Mouse (Mus musculus): ENCODE data around the gene Stk32b.

Stk32b gene

DNA sequence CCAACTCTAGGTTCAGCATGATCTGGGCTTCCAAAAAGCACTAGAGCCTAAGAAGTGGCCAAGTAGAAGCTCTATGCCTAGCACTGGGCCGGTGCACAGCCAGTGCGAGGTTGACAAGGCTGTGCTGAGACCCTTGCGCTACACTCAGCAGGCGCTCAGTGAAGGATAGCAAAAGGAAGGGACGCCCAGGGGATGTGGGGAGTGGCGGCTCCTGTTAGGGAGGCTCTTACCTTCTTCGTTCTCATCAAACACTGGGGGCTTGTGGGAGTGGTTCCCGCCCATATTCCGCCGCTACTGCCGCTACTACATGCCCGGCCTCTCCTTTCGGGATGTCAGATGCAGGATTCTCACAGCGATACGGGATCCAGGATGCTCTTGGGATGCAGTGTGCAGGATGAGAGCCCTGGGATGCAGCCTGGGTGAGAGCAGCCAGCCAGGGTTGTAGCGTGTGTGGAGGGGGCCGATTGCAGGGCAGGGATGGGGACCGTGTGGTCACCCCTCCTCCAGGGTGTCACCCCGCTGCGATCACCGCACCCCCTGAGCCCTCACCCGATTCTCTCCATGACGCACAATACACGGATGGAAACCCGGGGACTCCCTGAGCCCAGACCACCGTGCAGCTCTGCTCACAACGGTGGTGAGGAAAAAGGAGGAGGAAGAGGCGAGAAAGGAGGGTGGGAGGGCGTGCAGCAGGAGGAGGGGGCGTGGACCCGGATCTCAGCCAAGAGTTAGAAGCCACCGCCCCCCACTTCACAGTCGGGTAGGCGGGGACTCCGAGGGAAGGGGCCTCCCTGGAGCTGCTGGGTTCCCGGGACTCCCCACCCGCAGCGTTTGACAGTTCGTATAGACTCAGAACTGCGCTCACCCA, at the start of gene Stk32b:
Gene Stk32b (minus strand): TSS at position 667 of the 868 bp plus-strand sequence.
- DNase-seq (ENCODE audit: low read depth, low spot score) = peak; percentile 64

DNA sequence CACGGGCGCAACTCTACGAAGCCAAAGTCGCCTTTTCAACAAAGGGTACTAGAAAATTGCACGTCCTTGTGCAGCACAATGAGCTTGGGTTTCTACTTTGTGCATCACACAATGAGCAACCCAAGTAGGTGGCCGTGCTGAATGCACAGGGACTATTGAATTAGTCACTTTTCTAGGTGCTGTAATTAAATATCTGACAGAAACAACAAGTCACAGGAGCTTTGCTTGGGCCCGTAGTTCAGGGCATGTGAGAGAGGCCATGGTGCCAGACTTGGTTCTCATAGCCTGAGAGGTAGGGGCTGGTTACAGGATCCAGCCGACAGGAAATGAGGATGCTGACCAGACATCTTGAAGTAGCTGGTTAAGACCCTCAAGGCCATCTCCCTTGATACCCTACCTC, 48.9 kb upstream of the Stk32b start:
- DNase-seq (ENCODE audit: low read depth, low spot score) = no peak

DNA sequence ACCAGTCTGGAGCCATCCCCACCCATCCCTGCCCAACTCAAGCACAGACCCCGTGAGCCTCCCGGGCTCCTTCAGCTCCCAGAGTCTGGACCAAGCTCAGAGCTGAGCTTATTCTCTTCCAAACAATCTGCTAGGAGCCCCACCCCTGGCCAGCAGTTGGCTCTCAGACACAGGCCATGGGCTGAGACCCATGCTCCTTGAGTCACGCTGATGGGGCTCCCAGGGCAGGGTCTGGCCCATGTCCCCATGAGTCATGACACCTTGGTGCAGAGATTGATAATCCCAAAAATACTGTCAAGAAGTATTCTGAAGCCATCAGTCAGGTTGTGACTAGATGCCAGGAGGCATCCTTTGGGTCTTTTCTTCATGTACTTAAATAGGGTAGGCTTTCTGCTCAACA, 45.1 kb upstream of the Stk32b start:
- no peak for DNase-seq (ENCODE audit: low read depth, low spot score)

DNA sequence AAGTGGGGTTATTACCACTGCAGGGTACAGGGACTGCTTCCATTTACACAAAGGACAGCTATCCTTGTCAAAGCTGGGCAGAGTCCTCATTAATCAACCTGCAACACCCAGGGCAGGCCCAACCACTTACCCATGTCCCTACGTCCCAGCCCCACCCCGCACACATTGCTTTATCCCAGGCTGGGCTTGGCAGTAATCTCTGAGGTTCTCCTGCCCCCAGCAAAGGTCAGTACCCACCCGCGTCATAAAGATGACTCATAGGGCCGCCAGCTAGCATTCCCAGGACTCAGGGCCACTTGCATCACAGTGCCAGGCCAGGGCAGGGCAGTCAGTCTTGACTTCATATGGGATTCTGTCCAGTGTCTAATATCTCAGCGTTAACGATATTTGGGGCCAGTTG, 36.4 kb upstream of the Stk32b start:
- no peak for DNase-seq (ENCODE audit: low read depth, low spot score)

DNA sequence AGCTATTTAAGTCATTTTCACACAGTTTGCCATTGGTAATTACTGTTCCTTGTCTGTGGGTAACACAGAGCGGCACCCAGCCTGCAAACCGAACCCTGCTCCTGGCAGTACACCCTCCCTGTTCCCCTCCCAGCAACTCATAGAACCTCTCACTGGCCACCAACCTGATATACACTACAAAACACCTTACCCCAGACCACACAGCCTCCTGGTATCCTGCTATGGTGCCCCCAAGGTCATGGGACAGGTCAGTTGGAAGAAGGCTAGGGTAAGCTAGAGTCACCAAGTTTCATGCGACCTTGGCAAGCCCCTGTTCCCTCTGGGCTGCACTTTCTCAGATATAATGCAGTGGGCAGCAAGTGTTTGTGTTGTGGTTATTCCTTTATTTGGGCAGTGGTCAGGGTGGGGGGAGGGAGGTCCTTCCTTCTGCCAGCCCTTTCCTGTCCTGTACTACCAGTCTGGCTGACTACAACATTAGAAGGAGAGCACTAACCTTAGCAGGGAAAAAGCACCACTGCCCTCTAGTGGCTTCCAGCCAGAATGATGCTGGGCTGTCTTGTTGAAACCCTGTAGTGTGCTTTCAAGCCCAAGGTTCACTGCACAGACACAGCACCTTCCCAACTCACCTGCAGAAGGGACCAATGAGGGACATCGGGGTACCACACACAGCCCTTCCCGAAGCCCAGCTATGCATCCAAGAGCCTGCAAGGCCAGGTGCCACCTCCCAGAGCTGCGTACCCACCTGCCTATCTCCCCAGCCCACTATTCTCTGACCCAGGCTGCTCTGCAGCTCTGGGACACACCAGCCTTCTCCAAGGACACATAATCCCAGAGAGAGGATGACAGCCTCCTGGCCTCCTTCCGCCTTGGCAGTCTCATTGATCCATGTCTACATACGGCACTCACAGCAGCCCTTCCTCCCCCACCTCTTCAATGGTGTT, 35.3 kb upstream of the Stk32b start:
- peak; percentile 28 for DNase-seq (ENCODE audit: low read depth, low spot score)

DNA sequence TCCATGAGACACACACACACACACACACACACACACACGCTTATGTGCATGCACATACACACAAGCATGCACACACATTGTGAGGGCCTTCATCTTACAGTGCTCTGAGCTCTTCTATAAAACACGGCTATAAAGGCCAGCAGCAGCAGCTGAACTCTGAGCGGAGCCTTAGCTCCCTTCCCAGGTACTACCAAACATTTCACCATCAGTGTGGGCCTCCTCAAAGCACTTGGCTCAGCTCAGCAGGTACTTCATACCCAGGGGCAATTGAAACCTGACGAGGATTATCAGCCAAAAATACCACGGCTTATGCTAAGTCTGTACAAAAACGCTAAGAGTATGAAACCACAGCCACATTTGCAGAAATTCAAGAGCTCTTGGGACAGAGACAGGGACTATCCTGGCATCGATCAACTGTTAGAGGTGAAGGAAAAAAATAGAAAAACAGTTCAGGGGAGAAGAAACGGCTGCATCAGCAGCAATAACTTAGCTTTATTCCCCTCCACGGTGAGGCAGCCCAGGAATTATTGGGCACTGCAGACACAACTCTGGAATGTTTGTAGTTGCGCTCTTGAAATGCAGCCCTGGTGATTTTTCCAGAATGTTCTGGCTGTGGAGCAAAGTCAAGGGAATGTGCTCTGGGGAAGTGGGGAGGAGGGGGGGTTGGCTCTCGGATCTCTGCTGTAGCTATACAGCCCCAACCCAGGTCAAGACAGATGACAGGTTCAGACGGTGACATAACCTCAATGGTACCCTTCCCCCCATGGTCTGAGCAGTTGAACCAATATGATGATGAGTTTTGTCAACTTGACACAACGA, 27.1 kb upstream of the Stk32b start:
- no peak for DNase-seq (ENCODE audit: low read depth, low spot score)

DNA sequence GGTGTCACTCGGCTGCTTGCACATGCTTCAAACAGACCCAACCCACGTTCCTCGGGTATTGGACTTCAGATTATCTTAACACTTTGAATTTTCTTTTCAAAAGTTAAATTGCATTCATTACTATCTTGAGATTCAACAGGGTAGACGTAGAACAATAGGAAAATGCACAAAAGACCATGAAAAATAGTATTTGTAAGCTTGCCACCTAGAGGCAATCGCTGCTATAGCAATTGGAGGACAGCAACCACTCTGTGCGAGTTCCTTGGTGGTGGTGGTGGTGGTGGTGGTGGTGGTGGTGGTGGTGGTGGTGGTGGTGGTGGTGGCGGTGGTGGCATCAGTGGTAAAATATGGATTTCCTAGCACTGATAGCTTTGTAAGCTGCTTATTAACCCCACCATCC, 19.2 kb upstream of the Stk32b start:
- no peak for DNase-seq (ENCODE audit: low read depth, low spot score)

DNA sequence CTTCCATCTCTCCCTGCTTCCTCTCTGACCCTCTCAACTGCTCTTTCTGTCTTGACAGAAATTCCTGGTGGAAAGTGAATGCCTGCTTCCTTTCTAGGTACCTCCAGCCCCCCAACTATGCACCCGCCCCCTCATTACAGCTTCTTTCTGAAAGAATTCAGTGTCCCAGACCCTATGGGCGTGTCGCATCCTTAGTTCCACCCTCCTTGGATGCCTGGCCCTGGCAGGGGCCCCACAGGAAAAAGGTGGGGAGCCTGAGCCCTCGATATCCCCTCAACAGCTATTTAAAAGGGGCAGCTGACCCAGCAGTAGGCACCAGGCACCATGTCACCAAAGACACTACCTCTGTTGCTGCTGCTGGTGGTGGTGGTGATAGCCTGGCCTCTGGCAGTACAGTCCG, 18.3 kb upstream of the Stk32b start, which contains the start of gene Cytl1:
Gene Cytl1 (plus strand): TSS at position 296 of the 400 bp plus-strand sequence.
- DNase-seq (ENCODE audit: low read depth, low spot score) = no peak

DNA sequence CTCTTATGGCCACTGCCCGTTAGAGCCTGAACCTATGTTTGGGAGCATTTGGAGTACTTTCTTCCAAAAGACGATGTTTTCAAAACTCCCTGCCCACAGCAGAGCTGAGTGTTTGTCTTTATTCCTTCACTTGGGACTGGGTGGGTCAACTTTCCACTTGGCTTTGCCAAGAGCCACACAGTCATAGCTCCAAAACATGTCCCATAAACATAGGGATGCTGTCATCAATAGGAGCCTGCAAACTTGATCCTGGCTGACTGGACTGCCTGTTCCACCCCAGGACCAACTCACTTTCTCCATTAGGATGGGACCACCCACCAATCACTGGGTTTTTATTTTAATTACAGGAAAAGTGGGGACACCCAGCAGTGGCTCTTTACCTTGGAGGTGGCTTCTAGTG, 13.8 kb upstream of the Stk32b start:
- no peak for DNase-seq (ENCODE audit: low read depth, low spot score)

DNA sequence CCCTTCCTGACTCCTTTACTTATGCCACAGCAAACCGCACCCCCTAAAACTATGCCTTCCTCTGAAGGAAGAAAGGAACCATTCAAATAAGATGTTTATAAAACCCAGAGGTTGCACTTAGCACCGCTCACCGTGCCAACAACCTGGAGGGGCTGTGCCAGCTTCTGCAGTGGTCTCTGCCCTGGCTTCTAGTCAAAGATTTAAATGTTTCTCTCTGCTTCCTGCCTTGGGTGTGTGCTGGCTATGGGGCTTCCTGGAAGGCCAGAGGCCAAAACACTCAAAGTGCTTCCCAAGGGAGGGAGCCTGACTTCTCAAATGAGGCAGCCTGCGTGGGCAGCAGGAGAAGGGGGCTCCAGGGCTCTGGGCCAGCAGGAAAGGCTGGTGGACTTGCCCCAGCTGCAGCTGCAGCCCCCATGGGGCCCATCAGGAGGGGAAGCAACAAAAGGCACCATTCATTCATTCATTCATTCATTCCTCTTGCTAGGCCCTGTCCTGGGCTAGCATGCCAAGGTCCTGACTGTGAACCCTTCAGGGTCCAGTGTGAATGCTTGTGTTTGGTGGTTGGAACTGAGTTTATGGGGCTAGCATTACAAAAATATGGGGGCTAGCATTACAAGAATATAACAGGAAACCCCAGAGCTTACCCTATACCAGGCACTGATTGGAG, 8.4 kb upstream of the Stk32b start:
- DNase-seq (ENCODE audit: low read depth, low spot score) = no peak

DNA sequence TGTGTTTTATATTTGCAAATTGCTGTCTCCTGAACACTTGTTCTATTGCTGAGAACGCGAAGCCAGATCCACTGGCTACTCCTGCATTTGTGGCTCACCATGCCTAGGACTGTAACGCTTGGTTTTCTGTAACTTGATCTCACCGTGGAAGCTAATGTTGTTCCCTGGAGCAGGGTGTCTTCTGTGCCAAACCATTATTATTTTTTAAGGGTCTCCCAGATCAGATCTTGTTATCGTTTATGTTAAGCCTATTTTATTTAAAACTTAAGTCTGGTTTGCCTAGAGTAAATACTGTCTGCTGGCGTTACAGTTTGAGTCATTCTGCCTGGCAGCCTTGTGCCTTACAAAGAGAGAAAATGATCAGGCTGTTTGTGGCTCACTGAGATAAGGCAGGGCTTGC, 3.7 kb upstream of the Stk32b start:
- no peak for DNase-seq (ENCODE audit: low read depth, low spot score)

DNA sequence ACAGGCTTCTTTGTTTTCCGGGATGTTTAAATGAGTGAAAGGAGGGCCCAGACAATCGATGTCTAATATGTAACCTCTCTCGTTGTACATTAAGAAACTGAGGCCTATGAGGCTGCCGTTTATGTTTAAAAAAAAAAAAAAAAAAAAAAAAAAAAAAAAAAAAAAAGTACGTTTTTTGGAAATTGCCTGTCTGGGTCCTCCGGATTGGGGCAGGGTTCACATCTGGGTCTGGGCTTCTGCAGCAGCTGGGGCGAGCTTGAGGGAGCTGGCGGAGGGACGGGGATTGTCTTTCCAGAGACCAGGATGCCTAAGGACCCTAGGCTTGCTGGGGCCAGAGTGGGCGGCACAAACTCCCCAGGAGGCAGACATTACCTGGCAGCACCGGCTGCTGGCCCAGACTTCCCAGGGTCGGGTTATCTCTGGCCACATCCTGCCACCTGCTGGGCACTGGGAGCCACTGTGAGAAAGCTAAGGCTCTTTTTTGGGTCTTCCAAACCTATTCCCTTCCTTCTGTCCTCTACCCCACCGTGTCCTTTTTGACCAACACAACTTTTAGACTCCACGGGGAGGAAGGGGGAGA, 503 bp upstream of the Stk32b start:
- peak; percentile 49 for DNase-seq (ENCODE audit: low read depth, low spot score)

DNA sequence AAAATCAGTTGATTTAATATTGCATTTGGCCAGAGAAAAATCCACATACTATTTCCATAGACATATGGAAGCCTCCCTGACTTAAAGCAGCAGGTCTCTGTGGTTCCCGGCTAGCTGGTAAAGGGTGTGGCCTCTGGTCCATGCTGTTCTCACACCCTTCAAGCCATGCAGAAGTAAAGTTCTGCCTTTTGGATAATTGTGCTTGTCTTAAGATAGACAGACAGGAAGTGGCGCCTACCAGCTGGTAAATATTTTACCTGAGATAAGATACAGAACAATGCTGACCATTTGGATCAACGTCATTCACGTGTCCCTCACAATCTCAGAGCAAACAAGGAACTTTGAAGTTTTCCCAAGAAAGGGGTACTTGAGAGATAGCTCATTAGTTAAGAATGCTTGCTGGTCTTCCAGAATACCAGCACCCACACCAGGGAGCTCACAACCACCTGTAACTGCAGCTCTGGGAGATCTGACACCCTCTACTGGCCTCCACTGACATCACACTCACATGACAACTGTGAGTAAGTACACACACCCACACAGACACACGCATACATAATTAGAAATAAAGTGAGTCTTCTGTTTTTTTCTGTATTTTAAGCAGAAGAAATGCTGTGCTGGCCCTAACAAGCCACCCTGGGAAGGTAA, 7.6 kb downstream of the Stk32b start:
- no peak for DNase-seq (ENCODE audit: low read depth, low spot score)

DNA sequence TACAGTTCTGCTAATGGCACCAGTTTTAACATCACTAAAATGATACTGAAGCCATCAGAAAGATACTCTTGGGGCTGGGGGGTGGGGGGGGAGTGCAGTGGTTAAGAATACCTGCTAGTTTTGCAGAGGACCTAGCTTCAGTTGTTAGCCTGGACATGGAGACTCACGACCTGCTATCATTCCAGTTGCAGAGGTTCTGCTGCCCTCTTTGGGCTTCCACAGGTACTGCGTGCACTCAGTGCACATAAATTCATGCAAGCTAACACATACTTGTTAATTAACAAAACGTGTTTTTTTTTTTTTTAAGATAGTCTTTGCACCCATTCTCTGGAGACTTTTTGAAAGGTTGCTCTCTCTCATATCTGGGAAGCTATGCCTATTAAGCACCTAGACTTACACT, 8.8 kb downstream of the Stk32b start:
- no peak for DNase-seq (ENCODE audit: low read depth, low spot score)

DNA sequence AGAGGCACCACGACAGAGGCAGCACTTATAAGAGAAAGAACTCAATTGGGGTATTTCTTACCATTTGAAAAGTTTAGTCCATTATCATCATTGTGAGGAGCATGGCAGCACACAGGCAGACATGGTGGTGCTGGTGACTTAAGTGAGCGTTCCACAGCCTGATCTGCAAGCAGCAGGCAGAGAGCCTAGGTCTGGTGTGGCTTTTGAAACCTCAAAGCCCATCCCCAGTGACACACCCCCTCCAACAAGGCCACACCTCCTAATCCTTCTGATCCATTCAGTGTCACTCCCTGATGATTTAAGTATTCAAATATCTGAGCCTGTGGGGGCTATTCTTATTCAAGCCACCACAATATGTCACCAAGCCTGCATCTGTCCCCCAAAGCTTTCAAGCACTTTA, 12.0 kb downstream of the Stk32b start:
- no peak for DNase-seq (ENCODE audit: low read depth, low spot score)

DNA sequence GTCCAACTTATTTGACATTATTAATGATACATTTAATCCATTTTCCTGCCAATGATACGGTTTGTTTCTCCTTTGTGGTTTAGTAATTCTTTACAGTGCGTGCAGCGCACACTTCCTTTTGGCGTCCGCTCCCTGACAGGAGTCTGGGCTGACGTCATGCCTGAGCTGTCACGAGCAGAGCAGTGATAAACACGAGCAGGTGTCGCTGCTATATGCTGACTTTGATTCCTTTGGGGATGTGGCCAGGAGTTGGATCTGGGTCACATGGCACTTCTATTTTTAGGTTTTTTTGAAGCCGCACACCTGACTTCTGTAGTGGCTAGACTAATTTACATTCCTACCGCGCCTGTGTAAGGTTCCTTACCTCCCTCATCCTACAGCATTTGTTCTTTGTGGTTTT, 17.2 kb downstream of the Stk32b start:
- no peak for DNase-seq (ENCODE audit: low read depth, low spot score)

DNA sequence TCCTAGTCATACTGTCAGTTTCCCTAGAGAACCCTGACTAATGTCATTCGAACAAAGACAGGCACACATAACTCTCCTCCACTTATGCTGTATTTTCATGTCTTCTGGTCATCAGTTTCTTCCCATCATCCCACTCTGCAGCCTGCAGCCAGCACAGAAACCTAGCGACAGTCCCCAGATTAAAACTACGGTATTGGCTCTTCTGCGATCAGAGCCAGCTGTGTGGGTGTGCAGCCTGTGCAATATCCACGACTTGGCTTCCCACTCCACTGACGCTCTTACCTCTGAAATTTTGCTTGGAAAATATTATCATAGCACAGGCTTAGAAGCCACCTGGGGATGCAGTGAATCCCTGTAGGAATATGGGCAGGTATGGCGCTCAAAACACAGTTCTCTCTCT, 19.7 kb downstream of the Stk32b start:
- DNase-seq (ENCODE audit: low read depth, low spot score) = no peak

DNA sequence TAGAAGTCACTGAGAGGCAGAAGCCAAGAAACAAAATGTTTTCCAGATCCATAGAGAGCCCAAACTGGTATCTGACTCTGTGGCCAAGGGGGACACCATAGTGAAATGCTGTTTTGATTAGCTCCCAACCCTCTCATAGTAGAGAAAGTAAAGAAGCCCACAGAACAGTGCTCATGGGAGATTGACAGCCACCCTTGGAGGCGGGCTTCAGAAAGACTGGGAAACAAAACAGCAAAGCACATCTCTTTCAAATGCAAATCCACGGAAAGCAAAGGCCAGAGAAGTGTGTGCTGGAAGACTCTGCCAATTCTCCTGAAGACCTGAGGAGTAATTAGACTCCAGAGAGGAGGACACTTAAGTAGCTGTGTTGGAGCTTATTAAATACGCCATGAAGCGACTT, 21.2 kb downstream of the Stk32b start:
- no peak for DNase-seq (ENCODE audit: low read depth, low spot score)

DNA sequence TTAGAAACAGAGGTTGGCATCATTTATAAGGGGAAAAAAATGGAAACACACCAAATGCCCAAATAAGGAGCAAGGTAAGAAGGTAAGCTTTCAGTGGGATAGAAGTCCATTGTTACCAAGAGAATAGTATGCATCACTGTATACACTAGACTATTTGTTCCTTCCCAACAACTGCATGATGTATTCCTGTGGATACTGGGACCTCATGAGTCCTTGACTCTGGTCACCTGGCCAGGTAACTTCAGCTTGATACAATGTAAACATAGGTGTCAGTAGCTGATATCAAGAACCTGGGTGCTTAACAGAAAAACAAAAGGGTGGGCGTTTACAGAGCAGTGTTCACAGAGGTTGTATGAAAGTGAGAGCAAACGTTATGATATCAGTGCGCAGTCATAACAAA, 24.2 kb downstream of the Stk32b start:
- no peak for DNase-seq (ENCODE audit: low read depth, low spot score)

DNA sequence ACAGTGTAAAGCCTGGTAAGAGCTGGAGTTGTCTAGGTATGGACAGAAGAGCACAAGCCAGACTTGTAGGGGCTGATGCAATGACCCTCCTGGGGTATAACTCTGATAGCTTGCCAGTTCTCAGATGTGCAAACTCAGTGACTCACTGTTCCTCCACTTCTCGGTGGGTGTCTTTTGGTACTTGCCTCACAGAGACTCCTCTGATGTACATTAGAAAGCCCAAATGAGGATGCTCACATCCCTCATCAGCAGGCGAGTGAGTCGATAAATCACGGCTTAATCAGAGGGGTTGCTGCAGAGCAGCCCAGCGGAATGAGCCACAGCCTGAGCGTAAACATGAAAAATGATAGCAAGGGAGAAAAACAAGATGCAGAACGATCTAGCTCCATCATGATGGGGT, 46.2 kb downstream of the Stk32b start:
- no peak for DNase-seq (ENCODE audit: low read depth, low spot score)
